Mouse (Mus musculus): ENCODE measurements around the gene Aqp12.

DNA sequence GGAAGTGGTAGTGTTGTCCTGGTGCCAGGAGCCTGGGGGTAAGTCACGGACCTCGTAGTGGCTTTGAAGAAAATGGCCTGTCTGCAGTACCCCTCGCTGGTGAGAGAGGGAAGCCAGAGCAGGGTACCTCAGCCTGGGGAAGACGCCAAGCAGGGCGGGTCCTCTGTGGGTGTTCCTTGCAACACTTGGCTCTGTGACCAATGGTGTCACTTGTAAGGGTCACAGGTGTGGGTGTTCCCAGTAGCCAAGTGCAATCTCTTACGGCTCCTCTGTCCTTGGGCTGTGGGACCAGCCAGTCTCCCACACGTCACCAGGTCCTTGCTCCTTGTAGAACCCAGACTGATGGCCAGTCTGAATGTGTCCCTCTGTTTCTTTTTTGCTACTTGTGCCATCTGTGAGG, at the start of gene Aqp12:
- TF ChIP-seq CTCF (conservative IDR thresholded peaks at IDR 0.05; ENCODE audit: low read length), result no peak
- no peak for TF ChIP-seq POU5F1 (IDR thresholded peaks at IDR 0.05; ENCODE audit: borderline replicate concordance, low read length)
- TF ChIP-seq NANOG (IDR thresholded peaks at IDR 0.05; ENCODE audit: borderline replicate concordance, low read length), result no peak
